Mouse (Mus musculus): Measurements from ENCODE around the gene Lelp1. TPM values are rescaled to one million over a fixed set of nuclear protein-coding genes. Genes with fewer than 3 reads are reported as not detected.

Lelp1 gene
- total RNA-seq (2023), result not detected

DNA sequence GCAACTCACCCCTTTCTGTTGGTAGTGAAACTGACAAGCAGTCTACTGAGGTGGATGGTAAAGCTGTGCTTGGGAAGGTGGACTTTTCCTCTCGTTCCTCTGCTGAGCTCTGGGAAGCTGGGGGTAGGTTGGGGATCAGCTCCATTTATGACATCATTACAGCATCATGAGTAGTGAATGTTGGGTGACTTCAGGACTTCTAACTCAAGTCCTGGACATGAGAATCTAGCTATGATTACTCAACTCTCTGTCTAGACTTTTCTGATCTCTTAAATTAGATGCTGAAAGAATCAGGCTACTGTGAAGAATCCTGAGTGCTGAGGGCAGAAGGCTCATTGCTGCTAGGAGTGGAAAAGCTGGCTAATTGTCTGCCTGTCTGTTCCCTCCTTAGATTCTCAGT lies at the start of gene Lelp1:
Gene Lelp1 (minus strand): TSS at position 101 of the 400 bp plus-strand sequence.

DNA sequence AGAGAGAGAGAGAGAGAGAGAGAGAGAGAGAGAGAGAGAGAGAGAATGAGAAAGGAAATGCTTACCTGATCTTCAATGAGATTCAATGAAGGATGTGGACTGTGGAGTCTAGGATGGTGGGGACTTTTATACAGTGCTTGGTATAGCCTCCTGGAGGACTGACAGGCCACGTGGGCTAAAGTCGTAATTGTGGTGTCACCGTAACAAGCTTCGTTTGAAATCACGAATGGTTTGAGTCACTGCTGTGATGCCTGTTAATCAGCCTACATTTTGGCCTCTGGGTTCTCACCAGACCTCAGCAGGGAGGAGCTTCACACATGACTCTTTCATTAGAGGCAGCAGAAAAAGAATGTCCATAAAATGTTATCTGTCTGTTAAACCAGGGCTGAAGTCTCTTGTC lies 18.7 kb downstream of the Lelp1 start, which contains the start of gene Prr9:
Gene Prr9 (minus strand): TSS at position 101 of the 400 bp plus-strand sequence.

Other genes starting within 250 kb of the Lelp1 start
- not detected for gene Pglyrp3, start 128.2 kb downstream of the Lelp1 start, total RNA-seq (2023)
- not detected for gene Lor, start 59.6 kb downstream of the Lelp1 start, total RNA-seq (2023)
- gene Prr9, start 18.8 kb downstream of the Lelp1 start, total RNA-seq (2023), result not detected
- gene Sprr2a1, start 73.1 kb upstream of the Lelp1 start, total RNA-seq (2023), result not detected
- gene Sprr2a2, start 73.2 kb upstream of the Lelp1 start, total RNA-seq (2023), result not detected
- not detected for gene Sprr2a3, start 142.7 kb upstream of the Lelp1 start, total RNA-seq (2023)
- gene Sprr2b, start 173.9 kb upstream of the Lelp1 start, total RNA-seq (2023), result not detected
- gene Sprr2d, start 196.4 kb upstream of the Lelp1 start, total RNA-seq (2023), result not detected
- not detected for gene Sprr2e, start 209.4 kb upstream of the Lelp1 start, total RNA-seq (2023)
- gene Sprr2f, start 222.4 kb upstream of the Lelp1 start, total RNA-seq (2023), result not detected
- gene Sprr2h, start 242.9 kb upstream of the Lelp1 start, total RNA-seq (2023), result not detected

Measured in neutrophil, adult 59 days (primary cell).